ENCODE assay signal across 1 mouse cellular context in genomic region chr7:25395558-25396521, GRCm38 (mm10).
TF ChIP-seq lines count a peak whose summit lies in the region.

No protein-coding gene starts in this region.

TF ChIP-seq in MEL, 35 proteins besides CTCF, POLR2A, EP300 and RAD21 (continued from another document):
- peak; percentile 47; the same call in 1 of the 2 replicates for TF ChIP-seq POLR2AphosphoS2 (IDR thresholded peaks at IDR 0.05; ENCODE audit: low read length)
- TF ChIP-seq HCFC1 (IDR thresholded peaks at IDR 0.05; ENCODE audit: low read depth, low read length), result peak; percentile 67
- peak; percentile 60 for TF ChIP-seq NRF1 (IDR thresholded peaks at IDR 0.05; ENCODE audit: insufficient read depth, low read depth, low read length, poor library complexity, severe bottlenecking)
- no peak; the same call in 1 of the 2 replicates for TF ChIP-seq CHD2 (IDR thresholded peaks at IDR 0.05; ENCODE audit: low read length)
- peak; percentile 98 for TF ChIP-seq ZNF384 (IDR thresholded peaks at IDR 0.05; ENCODE audit: low read depth, low read length)
- TF ChIP-seq MAFK (IDR thresholded peaks at IDR 0.05; ENCODE audit: borderline replicate concordance, low read depth, low read length), result no peak
- no peak for TF ChIP-seq ZC3H11A (IDR thresholded peaks at IDR 0.05; ENCODE audit: low read depth, low read length)
- 0 out of 2 replicates have a peak, but pooled peaks have one; percentile 46 for TF ChIP-seq MEF2A (IDR thresholded peaks at IDR 0.05; ENCODE audit: extremely low read depth, insufficient replicate concordance, low read depth, low read length, poor library complexity, severe bottlenecking)
- peak; percentile 34 for TF ChIP-seq TBP (IDR thresholded peaks at IDR 0.05; ENCODE audit: low read depth, low read length)
- TF ChIP-seq BHLHE40 (IDR thresholded peaks at IDR 0.05; ENCODE audit: borderline replicate concordance, low read depth, low read length), result peak; percentile 93
- TF ChIP-seq MYC (IDR thresholded peaks at IDR 0.05; ENCODE audit: low read depth, low read length), result peak; percentile 74
- TF ChIP-seq E2F4 (IDR thresholded peaks at IDR 0.05; ENCODE audit: borderline replicate concordance, low read depth, low read length), result peak; percentile 47; the same call in 1 of the 2 replicates
- TF ChIP-seq MYB (IDR thresholded peaks at IDR 0.05; ENCODE audit: low read depth, low read length), result peak; percentile 56; the same call in 1 of the 2 replicates
